Mouse (Mus musculus): Measurements from ENCODE around the gene Lrrd1. TPM values are rescaled to one million over a fixed set of nuclear protein-coding genes. Genes with fewer than 3 reads are reported as not detected.

Gene Lrrd1
- polyA plus RNA-seq (2017; shearing (Covaris generic)), result under 1 TPM; 0.16 to 0.18 TPM

DNA sequence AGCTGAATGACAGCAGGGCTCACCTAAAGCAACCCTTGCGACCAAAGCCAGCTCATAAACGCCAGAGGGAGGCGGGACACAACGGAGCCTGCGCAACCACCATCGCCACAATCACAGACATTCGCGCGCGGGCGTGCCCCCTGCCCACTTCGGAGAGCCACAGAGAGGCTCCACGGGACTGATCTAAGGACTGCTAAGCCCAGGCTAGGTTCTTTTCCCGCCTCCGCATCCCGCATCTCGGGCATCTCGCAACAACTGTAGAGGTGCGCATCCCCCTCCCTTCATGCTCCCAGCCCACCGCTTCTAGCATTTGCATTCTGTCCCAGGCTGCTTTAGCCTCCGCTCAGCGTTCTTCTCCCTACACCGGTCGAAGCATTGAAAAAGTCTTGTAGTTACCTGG is at the start of gene Lrrd1:
Lrrd1 (plus strand) TSS at position 148 of the 400 bp plus-strand sequence.

DNA sequence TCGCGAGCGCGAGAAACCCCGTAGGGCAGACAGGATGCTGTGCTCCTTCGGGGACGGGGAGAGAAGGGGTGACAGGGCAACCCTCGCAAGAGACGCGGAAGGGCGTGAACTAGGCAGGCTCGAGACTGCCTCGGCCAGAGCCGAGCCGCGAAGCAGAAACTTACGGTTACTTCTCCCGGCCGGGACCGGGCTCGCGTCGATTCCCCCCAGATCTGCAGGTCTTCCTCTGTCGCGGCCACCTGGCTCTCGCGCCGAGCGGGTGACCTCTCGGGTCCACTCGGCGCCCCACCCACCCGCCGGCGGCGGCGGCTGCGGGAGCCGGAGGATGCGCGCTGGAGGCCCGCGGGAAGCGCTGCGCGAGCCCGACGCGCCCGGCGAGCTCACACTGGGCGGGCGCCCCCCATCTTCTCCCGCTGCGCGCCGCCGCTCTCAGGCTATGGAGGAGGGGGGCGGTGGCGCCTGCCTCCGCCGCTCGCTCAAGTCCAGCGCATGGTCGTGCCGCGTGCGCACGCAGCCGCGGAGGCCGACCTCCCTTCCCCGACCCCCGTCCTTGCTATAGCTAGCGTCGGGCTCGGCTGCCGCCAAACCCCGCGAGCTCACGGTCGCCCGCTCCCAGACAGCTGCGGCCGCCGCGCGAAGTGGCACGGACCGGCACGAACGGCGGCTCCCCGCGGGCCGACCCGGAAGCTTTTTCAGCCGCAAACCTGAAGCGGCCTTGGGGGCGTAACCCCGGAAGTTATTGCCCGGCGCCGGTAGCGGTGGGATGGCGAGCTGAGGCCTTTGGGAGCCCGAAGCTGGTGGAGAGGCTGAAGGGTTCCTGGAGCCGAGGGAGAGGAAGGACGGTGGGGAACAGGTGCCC is 42.3 kb upstream of the Lrrd1 start, which contains the start of the genes Ankib1 and Krit1:
Ankib1 (minus strand) TSS at position 493 of the 859 bp plus-strand sequence.
Krit1 (plus strand) TSS at position 752 of the 859 bp plus-strand sequence.

DNA sequence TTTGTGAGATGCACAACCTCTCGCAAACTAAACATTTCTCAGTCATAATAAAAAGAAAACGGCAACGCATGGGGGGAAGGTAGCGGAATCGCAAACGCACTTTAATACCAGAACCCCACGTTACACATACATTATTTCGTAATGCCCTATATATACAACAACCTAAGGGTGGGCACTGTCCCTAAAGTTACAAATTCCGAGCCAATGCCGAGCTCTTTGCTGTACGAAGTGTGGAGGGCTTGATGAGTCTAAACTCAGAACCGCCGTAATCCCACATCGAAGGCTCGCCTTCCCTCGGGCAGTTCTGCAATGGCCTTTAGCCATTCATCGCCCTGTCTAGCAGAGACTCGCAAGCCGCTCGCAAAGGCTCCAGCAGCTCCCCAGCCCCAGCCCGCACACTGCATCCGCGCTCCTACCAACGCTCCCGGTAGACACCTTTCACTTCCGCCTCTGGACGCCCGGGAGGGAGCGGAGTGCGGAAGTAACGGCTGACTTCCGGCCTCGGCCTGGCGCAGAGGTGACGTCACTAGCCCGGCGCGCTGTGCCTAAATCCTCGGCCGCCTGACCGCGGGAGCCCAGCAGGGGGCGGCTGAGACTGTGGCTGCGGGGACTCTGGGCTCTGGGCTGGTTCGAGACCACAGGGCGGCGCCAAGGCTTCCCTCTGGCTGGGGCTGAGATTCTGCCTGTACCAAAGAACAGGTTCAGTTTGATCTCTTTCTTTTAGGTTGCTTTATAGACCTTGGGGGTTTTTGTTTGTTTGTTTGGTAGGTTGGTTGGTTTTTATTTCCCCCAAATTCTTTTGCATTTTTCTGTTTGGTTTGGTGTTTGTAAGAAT is 48.7 kb downstream of the Lrrd1 start, which contains the start of gene Mterf1a:
Mterf1a (minus strand) TSS at position 475 of the 835 bp plus-strand sequence.

Other genes with a start within 250 kb of the Lrrd1 start
- 10 to 100 TPM; 12.2 to 13.0 TPM for gene Pex1, start 249.1 kb upstream of the Lrrd1 start, polyA plus RNA-seq (2017; shearing (Covaris generic))
- gene Rbm48, start 248.6 kb upstream of the Lrrd1 start, polyA plus RNA-seq (2017; shearing (Covaris generic)), result 10 to 100 TPM; 31.2 to 38.3 TPM
- 1 to 10 TPM in 1 of 2 experiments, not detected in 1; 1.6 TPM for gene Tmbim7, start 194.0 kb upstream of the Lrrd1 start, polyA plus RNA-seq (2017; shearing (Covaris generic))
- 10 to 100 TPM; 20.7 to 28.1 TPM for gene Gatad1, start 188.0 kb upstream of the Lrrd1 start, polyA plus RNA-seq (2017; shearing (Covaris generic))
- 10 to 100 TPM; 40.7 to 53.6 TPM for gene Ankib1, start 42.2 kb upstream of the Lrrd1 start, polyA plus RNA-seq (2017; shearing (Covaris generic))
- gene Krit1, start 42.0 kb upstream of the Lrrd1 start, polyA plus RNA-seq (2017; shearing (Covaris generic)), result 10 to 100 TPM; 67.2 to 73.9 TPM
- gene Mterf1a, start 48.8 kb downstream of the Lrrd1 start, polyA plus RNA-seq (2017; shearing (Covaris generic)), result 10 to 100 TPM; 26.0 to 26.5 TPM
- 100 to 1,000 TPM; 136 to 138 TPM for gene Akap9, start 82.9 kb downstream of the Lrrd1 start, polyA plus RNA-seq (2017; shearing (Covaris generic))